Mouse (Mus musculus): ENCODE results near the gene Pogk. TPM values are rescaled to one million over a fixed set of nuclear protein-coding genes. Genes with fewer than 3 reads are reported as not detected.
A peak's percentile ranks its signal among the peaks of the same experiment; 100 is the strongest.

Gene Pogk
- polyA plus RNA-seq (2015; fragmentation: Nextera tagmentation; extraction: Ambion mirVana): 33.4 and 37.6 TPM in 2 replicates

GRCm38 (mm10) chr1:166409701-166410220 is at the start of gene Pogk:
TSS of gene Pogk (minus strand) at chr1:166409863.
- ATAC-seq: peak; percentile 95
- peaks cover 12% of the 10 kb centered on the region for H3K4me1 ChIP-seq
- H3K9me3 ChIP-seq (replicated peaks): peaks cover 14% of the 10 kb centered on the region
- peak within 1 kb of the TSS; percentile 93 for H3K9ac ChIP-seq
- H3K27me3 ChIP-seq: no peaks in the 10 kb centered on the region
- peaks cover 33% of the 10 kb centered on the region for H3K36me3 ChIP-seq (ENCODE audit: poor library complexity, severe bottlenecking)
- H3K4me2 ChIP-seq: peak within 1 kb of the TSS; percentile 67
- peak within 1 kb of the TSS; percentile 65 for H3K27ac ChIP-seq
- WGBS: 6% methylated on average over 48 of the region's 49 CpGs
- H3K4me3 ChIP-seq: peak within 1 kb of the TSS; percentile 72

DNA sequence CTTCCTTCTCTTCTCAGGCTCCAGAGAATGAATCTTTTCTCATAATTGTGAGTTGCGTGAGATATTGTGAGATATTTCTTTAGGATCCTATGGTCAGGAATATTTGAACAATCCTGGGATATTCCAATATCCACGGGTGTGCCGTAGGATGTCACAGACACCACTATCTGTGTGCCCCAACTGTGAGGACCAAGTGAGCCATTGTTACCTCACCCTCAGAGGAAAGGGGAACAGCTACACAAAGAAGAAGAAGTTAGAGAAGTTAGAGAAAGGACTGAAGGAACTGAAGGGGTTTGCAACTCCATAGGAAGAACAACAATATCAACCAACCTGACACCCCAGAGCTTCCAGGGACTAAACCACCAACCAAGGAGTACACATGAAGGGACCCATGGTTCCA is 32.3 kb upstream of the Pogk start:
- no peak for ATAC-seq
- Histone ChIP-seq H3K4me1 (no peaks in the 10 kb centered on the region), H3K9ac (no peak overlapping the region), H3K27me3 (no peaks in the 10 kb centered on the region), H3K36me3 (ENCODE audit: poor library complexity, severe bottlenecking) (no peaks in the 10 kb centered on the region), H3K4me2 (no peak overlapping the region), H3K27ac (no peak overlapping the region), H3K9me3 (replicated peaks) (no peaks in the 10 kb centered on the region), H3K4me3 (no peak overlapping the region)
- WGBS: 93% methylated on average over 3 of the region's 3 CpGs

GRCm38 (mm10) chr1:166439426-166439825 is 29.8 kb upstream of the Pogk start:
- no peak for ATAC-seq
- Histone ChIP-seq H3K27me3 (no peaks in the 10 kb centered on the region), H3K27ac (no peak overlapping the region), H3K4me3 (no peak overlapping the region), H3K9ac (no peak overlapping the region), H3K4me1 (no peaks in the 10 kb centered on the region), H3K9me3 (replicated peaks) (no peaks in the 10 kb centered on the region), H3K36me3 (ENCODE audit: poor library complexity, severe bottlenecking) (no peaks in the 10 kb centered on the region), H3K4me2 (no peak overlapping the region)
- 72% methylated on average over 6 of the region's 6 CpGs for WGBS

DNA sequence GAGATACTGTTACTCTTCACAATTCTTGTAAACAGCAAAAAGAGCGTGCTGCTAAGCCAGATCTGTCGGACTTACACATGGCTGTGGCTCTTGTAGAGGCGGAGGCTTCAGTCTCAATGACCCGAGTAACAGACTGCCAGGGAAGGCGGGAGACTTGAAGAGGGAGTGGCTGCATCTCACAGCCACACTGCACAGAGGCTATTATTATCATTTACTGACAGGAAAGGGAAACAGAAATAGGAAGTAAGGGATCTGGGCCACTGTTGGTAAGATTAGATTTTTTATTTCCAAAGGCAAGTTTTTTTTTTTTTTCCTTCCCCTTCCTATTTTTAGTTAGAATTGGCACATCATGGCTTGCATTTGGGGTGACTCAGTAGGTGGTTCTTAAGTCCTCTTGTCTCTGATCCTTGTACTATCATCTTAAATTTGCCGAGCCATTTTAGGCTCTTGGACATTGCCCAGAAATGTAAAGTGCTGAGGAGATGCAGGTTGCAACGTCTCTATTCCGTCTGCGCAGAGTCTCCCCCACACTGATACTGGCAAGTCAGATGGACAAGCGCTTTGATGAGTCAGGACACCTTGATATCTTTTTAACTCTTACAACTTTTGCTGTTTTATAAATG is 20.3 kb upstream of the Pogk start:
- Histone ChIP-seq H3K4me3 (no peak overlapping the region), H3K36me3 (ENCODE audit: poor library complexity, severe bottlenecking) (no peaks in the 10 kb centered on the region), H3K9me3 (replicated peaks) (no peaks in the 10 kb centered on the region), H3K27ac (no peak overlapping the region), H3K27me3 (no peaks in the 10 kb centered on the region), H3K9ac (no peak overlapping the region), H3K4me1 (no peaks in the 10 kb centered on the region), H3K4me2 (no peak overlapping the region)
- ATAC-seq: no peak
- WGBS: 65% methylated on average over 10 of the region's 10 CpGs

GRCm38 (mm10) chr1:166429053-166429452 is 19.4 kb upstream of the Pogk start:
- H3K27ac ChIP-seq: no peak overlapping the region
- no peaks in the 10 kb centered on the region for H3K9me3 ChIP-seq (replicated peaks)
- no peaks in the 10 kb centered on the region for H3K36me3 ChIP-seq (ENCODE audit: poor library complexity, severe bottlenecking)
- H3K4me3 ChIP-seq: no peak overlapping the region
- H3K9ac ChIP-seq: no peak overlapping the region
- no peak overlapping the region for H3K4me2 ChIP-seq
- ATAC-seq: peak; percentile 70
- H3K27me3 ChIP-seq: no peaks in the 10 kb centered on the region
- H3K4me1 ChIP-seq: no peaks in the 10 kb centered on the region
- 77% methylated on average over 3 of the region's 3 CpGs for WGBS

DNA sequence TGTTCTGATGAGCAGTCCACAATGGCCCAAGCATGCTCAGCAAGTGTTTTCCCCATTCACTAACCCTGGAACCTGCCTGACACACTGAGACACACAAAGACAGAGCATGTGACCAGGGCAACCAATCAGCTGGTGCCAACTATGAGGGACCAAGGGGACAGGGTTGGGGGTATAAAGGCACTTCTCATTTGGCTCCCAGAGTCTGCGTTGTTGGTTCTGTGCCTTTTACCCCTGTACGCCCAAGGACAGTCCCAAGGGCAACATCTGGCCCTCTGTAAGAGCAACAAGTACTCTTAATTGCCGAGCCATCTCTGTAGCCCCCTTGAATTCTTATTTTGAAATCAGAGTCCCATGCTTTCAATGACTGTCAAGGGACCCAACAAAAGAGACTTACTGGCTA is 2.6 kb upstream of the Pogk start:
- no peak overlapping the region for H3K27ac ChIP-seq
- no peak for ATAC-seq
- H3K4me1 ChIP-seq: peaks cover 12% of the 10 kb centered on the region
- peaks cover 9% of the 10 kb centered on the region for H3K36me3 ChIP-seq (ENCODE audit: poor library complexity, severe bottlenecking)
- H3K9me3 ChIP-seq (replicated peaks): peaks cover 14% of the 10 kb centered on the region
- no peak overlapping the region for H3K4me3 ChIP-seq
- H3K9ac ChIP-seq: no peak overlapping the region
- 93% methylated on average over 3 of the region's 3 CpGs for WGBS
- no peaks in the 10 kb centered on the region for H3K27me3 ChIP-seq
- H3K4me2 ChIP-seq: no peak overlapping the region

DNA sequence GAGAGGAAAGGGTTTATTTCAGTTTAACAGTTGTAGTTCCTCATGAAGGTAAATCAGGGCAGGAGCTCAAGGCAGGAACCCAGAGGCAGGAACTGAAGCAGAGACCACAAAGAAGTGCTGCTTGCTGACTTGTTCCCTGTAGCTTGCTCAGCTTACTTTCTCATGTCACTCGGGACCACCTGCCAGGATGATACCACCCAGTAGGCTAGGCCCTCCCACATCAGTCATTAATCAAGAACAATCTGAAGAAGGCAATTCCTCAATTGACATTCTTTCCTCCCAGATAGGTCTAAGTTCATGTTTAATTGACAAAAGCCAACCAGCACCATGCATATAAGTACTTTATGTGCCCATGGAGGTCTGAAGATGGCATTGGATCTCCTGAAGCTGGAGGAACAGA is 1.9 kb upstream of the Pogk start:
- H3K4me2 ChIP-seq: no peak overlapping the region
- no peak overlapping the region for H3K27ac ChIP-seq
- peaks cover 16% of the 10 kb centered on the region for H3K36me3 ChIP-seq (ENCODE audit: poor library complexity, severe bottlenecking)
- H3K9ac ChIP-seq: no peak overlapping the region
- H3K4me1 ChIP-seq: peaks cover 12% of the 10 kb centered on the region
- ATAC-seq: no peak
- peaks cover 14% of the 10 kb centered on the region for H3K9me3 ChIP-seq (replicated peaks)
- H3K4me3 ChIP-seq: no peak overlapping the region
- 100% methylated on average over 1 of the region's 1 CpGs for WGBS
- H3K27me3 ChIP-seq: no peaks in the 10 kb centered on the region

DNA sequence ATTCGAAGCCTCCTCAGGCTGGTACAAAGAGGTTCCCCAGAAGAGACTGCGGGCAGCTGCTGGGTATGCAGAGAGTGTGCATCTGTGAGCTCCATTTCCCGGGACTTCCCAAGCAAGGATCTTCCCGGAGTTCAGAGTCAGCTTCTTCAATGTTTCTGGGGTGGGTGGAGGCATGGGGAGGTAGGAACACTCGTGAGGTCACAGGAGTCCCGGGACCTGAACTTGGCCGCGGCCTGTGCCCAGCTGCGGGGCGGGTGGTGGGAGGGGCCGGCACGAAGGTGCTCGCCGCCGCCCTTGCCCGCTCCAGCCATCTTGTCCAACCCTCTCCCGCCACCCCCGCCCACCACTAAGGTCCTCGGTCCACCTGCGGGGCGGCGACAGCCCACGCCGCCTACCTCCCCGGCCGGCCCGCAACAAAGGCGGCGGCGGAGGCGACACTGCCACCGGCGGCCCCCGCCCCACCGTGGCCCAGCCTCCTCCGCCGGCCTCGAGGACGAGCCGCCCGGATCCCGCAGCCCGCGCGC is 424 bp downstream of the Pogk start:
- H3K27ac ChIP-seq: peak overlapping the region; percentile 65
- H3K9ac ChIP-seq: peak overlapping the region; percentile 93
- peak; percentile 67; the same call in 1 of the 2 replicates for ATAC-seq
- peaks cover 14% of the 10 kb centered on the region for H3K9me3 ChIP-seq (replicated peaks)
- H3K27me3 ChIP-seq: no peaks in the 10 kb centered on the region
- peaks cover 38% of the 10 kb centered on the region for H3K36me3 ChIP-seq (ENCODE audit: poor library complexity, severe bottlenecking)
- under 1% methylated on average over 36 of the region's 45 CpGs for whole genome bisulfite sequencing
- H3K4me3 ChIP-seq: peak overlapping the region; percentile 72
- peaks cover 12% of the 10 kb centered on the region for H3K4me1 ChIP-seq
- H3K4me2 ChIP-seq: peak overlapping the region; percentile 67

- H3K27me3 ChIP-seq: no peaks in the 10 kb centered on the region
- peaks cover 84% of the 10 kb centered on the region for H3K36me3 ChIP-seq (ENCODE audit: poor library complexity, severe bottlenecking)
- H3K9me3 ChIP-seq (replicated peaks): no peaks in the 10 kb centered on the region
- no peak overlapping the region for H3K4me3 ChIP-seq
- H3K4me2 ChIP-seq: no peak overlapping the region
- H3K9ac ChIP-seq: no peak overlapping the region
- peaks cover 22% of the 10 kb centered on the region for H3K4me1 ChIP-seq
- ATAC-seq: no peak
- no peak overlapping the region for H3K27ac ChIP-seq
- 91% methylated on average over 3 of the region's 3 CpGs for WGBS
These were observed 5.8 kb downstream of the Pogk start for GRCm38 (mm10) chr1:166403846-166404245.

GRCm38 (mm10) chr1:166402003-166402402 is 7.7 kb downstream of the Pogk start:
- Histone ChIP-seq H3K4me2 (no peak overlapping the region), H3K4me1 (peaks cover 12% of the 10 kb centered on the region; the same call in 1 of the 2 replicates), H3K27ac (peak overlapping the region; percentile 20; the same call in 1 of the 2 replicates), H3K27me3 (no peaks in the 10 kb centered on the region), H3K9ac (no peak overlapping the region), H3K4me3 (no peak overlapping the region), H3K36me3 (ENCODE audit: poor library complexity, severe bottlenecking) (peaks cover 90% of the 10 kb centered on the region), H3K9me3 (replicated peaks) (no peaks in the 10 kb centered on the region)
- peak; percentile 44 for ATAC-seq
- WGBS: 57% methylated on average over 4 of the region's 4 CpGs

DNA sequence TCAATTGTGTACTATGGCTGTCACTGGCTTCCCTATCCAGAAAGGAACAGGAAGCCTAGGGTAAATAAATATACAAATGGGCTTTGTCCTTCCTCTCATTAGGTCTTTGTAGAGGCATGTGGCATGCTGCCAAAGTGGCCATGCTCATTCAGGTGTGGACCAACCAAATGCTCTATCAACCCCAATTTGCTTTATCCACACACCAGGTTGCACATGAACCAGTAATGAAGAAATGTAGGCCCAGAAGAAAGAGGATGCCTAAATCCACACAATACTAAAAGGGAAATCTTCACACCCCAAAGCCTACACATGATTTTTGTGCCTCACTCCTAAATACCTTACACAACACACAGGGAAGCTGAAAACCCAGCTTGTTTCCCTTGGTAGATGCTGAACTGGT is 8.2 kb downstream of the Pogk start:
- no peaks in the 10 kb centered on the region for H3K9me3 ChIP-seq (replicated peaks)
- H3K36me3 ChIP-seq (ENCODE audit: poor library complexity, severe bottlenecking): peaks cover 90% of the 10 kb centered on the region
- H3K27me3 ChIP-seq: no peaks in the 10 kb centered on the region
- no peak overlapping the region for H3K4me2 ChIP-seq
- ATAC-seq: peak; percentile 25; the same call in 1 of the 2 replicates
- H3K9ac ChIP-seq: no peak overlapping the region
- H3K4me3 ChIP-seq: no peak overlapping the region
- peak overlapping the region; percentile 20; the same call in 1 of the 2 replicates for H3K27ac ChIP-seq
- H3K4me1 ChIP-seq: peaks cover 12% of the 10 kb centered on the region; the same call in 1 of the 2 replicates

DNA sequence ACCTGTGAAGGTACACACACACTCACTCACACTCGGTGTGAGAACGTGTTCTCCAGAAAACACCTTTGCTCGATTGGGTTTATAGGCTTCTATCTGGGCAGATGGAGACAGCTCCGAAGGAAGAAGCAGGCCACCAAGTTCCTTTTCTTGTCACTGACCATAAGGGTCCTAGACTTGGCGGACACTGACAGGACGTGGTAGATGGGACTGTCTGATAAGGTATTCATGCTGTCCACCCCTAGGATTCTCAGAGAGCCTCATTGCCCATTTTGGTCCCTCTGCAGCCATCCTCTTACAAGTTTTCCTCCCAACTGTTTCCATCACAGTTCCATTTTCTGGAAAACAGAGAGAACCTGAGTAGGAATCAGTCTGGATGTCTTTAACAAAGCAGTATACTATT is 13.3 kb downstream of the Pogk start:
- WGBS: 94% methylated on average over 6 of the region's 6 CpGs
- Histone ChIP-seq H3K9me3 (replicated peaks) (no peaks in the 10 kb centered on the region), H3K4me1 (peaks cover 1% of the 10 kb centered on the region; the same call in 1 of the 2 replicates), H3K27ac (no peak overlapping the region), H3K9ac (no peak overlapping the region), H3K4me2 (no peak overlapping the region), H3K36me3 (ENCODE audit: poor library complexity, severe bottlenecking) (peaks cover 94% of the 10 kb centered on the region), H3K4me3 (no peak overlapping the region), H3K27me3 (no peaks in the 10 kb centered on the region)
- ATAC-seq: no peak

Data from forebrain, embryonic 13.5 days (tissue).